Mouse (Mus musculus): ENCODE measurements around the gene Piga. TPM values are rescaled to one million over a fixed set of nuclear protein-coding genes. Genes with fewer than 3 reads are reported as not detected.

Piga gene
- polyA plus RNA-seq, 1 experiment from 2014 or later: 17.7 TPM

DNA sequence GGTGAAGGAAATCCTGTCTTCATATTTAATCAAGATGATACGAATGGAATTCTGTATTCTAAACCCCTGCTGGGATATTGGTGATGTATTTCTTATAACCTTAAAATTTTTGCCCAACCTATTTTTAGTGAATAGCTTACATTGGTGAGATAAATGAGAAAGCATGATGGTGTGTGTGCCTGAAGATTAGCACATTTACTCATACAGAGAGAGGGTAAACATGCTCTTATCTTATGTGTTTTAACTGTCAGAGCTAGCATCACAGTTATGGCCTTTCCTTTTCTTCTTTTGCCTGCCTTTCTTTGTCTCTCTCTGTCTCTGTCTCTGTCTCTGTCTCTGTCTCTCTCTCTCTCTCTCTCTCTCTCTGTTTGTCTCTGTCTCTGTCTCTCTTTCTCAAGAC is 5.2 kb downstream of the Piga start:
- no peak overlapping the region for H3K27ac ChIP-seq (ENCODE audit: low read depth, low read length)
- ATAC-seq (replicated peaks; ENCODE audit: low FRiP score) (no peak), DNase-seq (ENCODE audit: low spot score) (no peak)
- no peak overlapping the region for H3K4me3 ChIP-seq (ENCODE audit: low read depth, low read length)
- no peaks in the 10 kb centered on the region for H3K4me1 ChIP-seq (replicated peaks; ENCODE audit: control insufficient read depth, insufficient read depth, low read length)
- H3K36me3 ChIP-seq (ENCODE audit: control insufficient read depth, insufficient read depth, low read length): no peaks in the 10 kb centered on the region
- 84% methylated on average over 1 of the region's 1 CpGs for WGBS
- H3K9me3 ChIP-seq (ENCODE audit: control insufficient read depth, low read length): no peaks in the 10 kb centered on the region
- no peak overlapping the region for H3K9ac ChIP-seq (ENCODE audit: low read length)
- no peaks in the 10 kb centered on the region; the same call in 1 of the 2 replicates for H3K27me3 ChIP-seq (ENCODE audit: control insufficient read depth, insufficient read depth, low read length)
- no peak overlapping the region for H3K4me2 ChIP-seq (ENCODE audit: low read depth, low read length, severe bottlenecking)

GRCm38 (mm10) chrX:164427295-164427694 is 7.7 kb downstream of the Piga start:
- Histone ChIP-seq H3K27me3 (ENCODE audit: control insufficient read depth, insufficient read depth, low read length) (no peaks in the 10 kb centered on the region; the same call in 1 of the 2 replicates), H3K36me3 (ENCODE audit: control insufficient read depth, insufficient read depth, low read length) (no peaks in the 10 kb centered on the region), H3K4me3 (ENCODE audit: low read depth, low read length) (no peak overlapping the region), H3K9me3 (ENCODE audit: control insufficient read depth, low read length) (no peaks in the 10 kb centered on the region), H3K4me1 (replicated peaks; ENCODE audit: control insufficient read depth, insufficient read depth, low read length) (no peaks in the 10 kb centered on the region), H3K9ac (ENCODE audit: low read length) (no peak overlapping the region), H3K27ac (ENCODE audit: low read depth, low read length) (no peak overlapping the region), H3K4me2 (ENCODE audit: low read depth, low read length, severe bottlenecking) (no peak overlapping the region)
- DNase-seq (ENCODE audit: low spot score) (no peak), ATAC-seq (replicated peaks; ENCODE audit: low FRiP score) (no peak)
- 97% methylated on average over 4 of the region's 4 CpGs for WGBS

- H3K4me3 ChIP-seq (ENCODE audit: low read depth, low read length): no peak overlapping the region
- no peaks in the 10 kb centered on the region for H3K36me3 ChIP-seq (ENCODE audit: control insufficient read depth, insufficient read depth, low read length)
- no peak overlapping the region for H3K9ac ChIP-seq (ENCODE audit: low read length)
- H3K9me3 ChIP-seq (ENCODE audit: control insufficient read depth, low read length): no peaks in the 10 kb centered on the region
- no peak overlapping the region for H3K4me2 ChIP-seq (ENCODE audit: low read depth, low read length, severe bottlenecking)
- ATAC-seq (replicated peaks; ENCODE audit: low FRiP score): no peak
- WGBS: 89% methylated on average over 2 of the region's 2 CpGs
- H3K27ac ChIP-seq (ENCODE audit: low read depth, low read length): no peak overlapping the region
- no peak for DNase-seq (ENCODE audit: low spot score)
- no peaks in the 10 kb centered on the region; the same call in 1 of the 2 replicates for H3K27me3 ChIP-seq (ENCODE audit: control insufficient read depth, insufficient read depth, low read length)
- H3K4me1 ChIP-seq (replicated peaks; ENCODE audit: control insufficient read depth, insufficient read depth, low read length): no peaks in the 10 kb centered on the region
Observed at GRCm38 (mm10) chrX:164428224-164428623, 8.6 kb downstream of the Piga start.

GRCm38 (mm10) chrX:164430621-164431020 is 11.0 kb downstream of the Piga start:
- ATAC-seq (replicated peaks; ENCODE audit: low FRiP score) (no peak), DNase-seq (ENCODE audit: low spot score) (no peak)
- Histone ChIP-seq H3K9ac (ENCODE audit: low read length) (no peak overlapping the region), H3K9me3 (ENCODE audit: control insufficient read depth, low read length) (no peaks in the 10 kb centered on the region), H3K27ac (ENCODE audit: low read depth, low read length) (no peak overlapping the region), H3K36me3 (ENCODE audit: control insufficient read depth, insufficient read depth, low read length) (no peaks in the 10 kb centered on the region), H3K4me2 (ENCODE audit: low read depth, low read length, severe bottlenecking) (no peak overlapping the region), H3K4me3 (ENCODE audit: low read depth, low read length) (no peak overlapping the region), H3K27me3 (ENCODE audit: control insufficient read depth, insufficient read depth, low read length) (no peaks in the 10 kb centered on the region; the same call in 1 of the 2 replicates), H3K4me1 (replicated peaks; ENCODE audit: control insufficient read depth, insufficient read depth, low read length) (no peaks in the 10 kb centered on the region)
- WGBS: 92% methylated on average over 6 of the region's 6 CpGs

DNA sequence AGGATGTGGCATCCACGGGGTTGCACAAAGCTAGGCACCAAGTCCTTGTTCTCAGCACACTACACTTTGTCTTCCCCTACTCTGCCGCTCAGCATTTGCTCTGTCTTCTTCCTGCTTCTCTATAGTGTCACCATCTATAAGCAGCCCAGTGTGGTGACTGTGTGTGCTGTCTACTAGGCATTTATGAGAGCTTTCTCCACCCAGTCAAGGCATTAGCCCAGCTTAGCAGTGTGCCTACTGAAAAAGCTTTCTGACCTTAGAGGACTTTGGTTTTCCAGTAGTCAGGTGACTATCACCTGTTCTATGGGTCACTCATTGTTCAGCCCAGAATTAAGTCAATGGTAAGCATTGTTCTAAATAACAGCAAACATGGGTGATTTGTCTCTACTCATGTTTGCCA is 11.5 kb downstream of the Piga start:
- no peak overlapping the region for H3K9ac ChIP-seq (ENCODE audit: low read length)
- no peaks in the 10 kb centered on the region for H3K9me3 ChIP-seq (ENCODE audit: control insufficient read depth, low read length)
- no peaks in the 10 kb centered on the region for H3K36me3 ChIP-seq (ENCODE audit: control insufficient read depth, insufficient read depth, low read length)
- no peak for ATAC-seq (replicated peaks; ENCODE audit: low FRiP score)
- no peaks in the 10 kb centered on the region for H3K4me1 ChIP-seq (replicated peaks; ENCODE audit: control insufficient read depth, insufficient read depth, low read length)
- DNase-seq (ENCODE audit: low spot score): no peak
- 95% methylated on average over 2 of the region's 2 CpGs for WGBS
- no peak overlapping the region for H3K27ac ChIP-seq (ENCODE audit: low read depth, low read length)
- H3K27me3 ChIP-seq (ENCODE audit: control insufficient read depth, insufficient read depth, low read length): no peaks in the 10 kb centered on the region; the same call in 1 of the 2 replicates
- H3K4me3 ChIP-seq (ENCODE audit: low read depth, low read length): no peak overlapping the region
- H3K4me2 ChIP-seq (ENCODE audit: low read depth, low read length, severe bottlenecking): no peak overlapping the region

- DNase-seq (ENCODE audit: low spot score): no peak
- no peaks in the 10 kb centered on the region for H3K4me1 ChIP-seq (replicated peaks; ENCODE audit: control insufficient read depth, insufficient read depth, low read length)
- H3K4me2 ChIP-seq (ENCODE audit: low read depth, low read length, severe bottlenecking): no peak overlapping the region
- 88% methylated on average over 6 of the region's 6 CpGs for WGBS
- no peaks in the 10 kb centered on the region for H3K9me3 ChIP-seq (ENCODE audit: control insufficient read depth, low read length)
- no peaks in the 10 kb centered on the region; the same call in 1 of the 2 replicates for H3K27me3 ChIP-seq (ENCODE audit: control insufficient read depth, insufficient read depth, low read length)
- no peak for ATAC-seq (replicated peaks; ENCODE audit: low FRiP score)
- no peak overlapping the region for H3K9ac ChIP-seq (ENCODE audit: low read length)
- H3K36me3 ChIP-seq (ENCODE audit: control insufficient read depth, insufficient read depth, low read length): no peaks in the 10 kb centered on the region
- no peak overlapping the region for H3K27ac ChIP-seq (ENCODE audit: low read depth, low read length)
- H3K4me3 ChIP-seq (ENCODE audit: low read depth, low read length): no peak overlapping the region
Observed at GRCm38 (mm10) chrX:164431541-164431940, 12.0 kb downstream of the Piga start.

DNA sequence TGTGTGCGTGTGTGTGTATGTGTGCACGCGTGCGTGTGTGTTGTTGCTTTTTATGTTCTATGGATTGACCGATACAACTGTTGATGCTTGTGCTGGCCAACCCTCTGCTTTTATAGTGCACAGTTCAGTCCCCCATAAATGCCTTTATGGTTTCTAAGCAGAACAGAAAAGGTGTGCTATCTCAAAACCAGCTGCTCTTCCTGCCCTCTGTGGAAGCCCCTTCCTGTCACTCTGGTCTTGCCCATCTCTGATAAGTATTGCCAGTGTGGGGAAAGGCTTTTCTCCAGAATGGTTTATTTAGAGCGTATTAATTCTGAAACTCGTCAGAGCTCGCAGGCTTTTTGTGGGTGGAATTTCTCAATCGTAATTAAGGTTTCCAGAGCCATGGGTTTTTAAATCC is 13.1 kb downstream of the Piga start:
- WGBS: 94% methylated on average over 9 of the region's 9 CpGs
- Histone ChIP-seq H3K4me3 (ENCODE audit: low read depth, low read length) (no peak overlapping the region), H3K27ac (ENCODE audit: low read depth, low read length) (no peak overlapping the region), H3K9me3 (ENCODE audit: control insufficient read depth, low read length) (no peaks in the 10 kb centered on the region), H3K36me3 (ENCODE audit: control insufficient read depth, insufficient read depth, low read length) (no peaks in the 10 kb centered on the region), H3K4me2 (ENCODE audit: low read depth, low read length, severe bottlenecking) (no peak overlapping the region), H3K27me3 (ENCODE audit: control insufficient read depth, insufficient read depth, low read length) (no peaks in the 10 kb centered on the region), H3K9ac (ENCODE audit: low read length) (no peak overlapping the region), H3K4me1 (replicated peaks; ENCODE audit: control insufficient read depth, insufficient read depth, low read length) (no peaks in the 10 kb centered on the region)
- DNase-seq (ENCODE audit: low spot score) (no peak), ATAC-seq (replicated peaks; ENCODE audit: low FRiP score) (no peak)

GRCm38 (mm10) chrX:164436709-164437108 is 17.1 kb downstream of the Piga start, which contains the start of gene Asb11:
Gene Asb11 (plus strand): TSS chrX:164436994.
- DNase-seq (ENCODE audit: low spot score): no peak
- Histone ChIP-seq H3K36me3 (ENCODE audit: control insufficient read depth, insufficient read depth, low read length) (no peaks in the 10 kb centered on the region), H3K4me1 (replicated peaks; ENCODE audit: control insufficient read depth, insufficient read depth, low read length) (no peaks in the 10 kb centered on the region), H3K9ac (ENCODE audit: low read length) (no peak within 1 kb of the TSS), H3K27me3 (ENCODE audit: control insufficient read depth, insufficient read depth, low read length) (peaks cover 2% of the 10 kb centered on the region; the same call in 1 of the 2 replicates), H3K4me2 (ENCODE audit: low read depth, low read length, severe bottlenecking) (no peak within 1 kb of the TSS), H3K9me3 (ENCODE audit: control insufficient read depth, low read length) (no peaks in the 10 kb centered on the region), H3K27ac (ENCODE audit: low read depth, low read length) (no peak within 1 kb of the TSS), H3K4me3 (ENCODE audit: low read depth, low read length) (no peak within 1 kb of the TSS)
- ATAC-seq (replicated peaks; ENCODE audit: low FRiP score): no peak
- WGBS: 83% methylated on average over 8 of the region's 8 CpGs

- WGBS: 87% methylated on average over 7 of the region's 7 CpGs
- ATAC-seq (replicated peaks; ENCODE audit: low FRiP score) (no peak), DNase-seq (ENCODE audit: low spot score) (no peak)
- H3K9me3 ChIP-seq (ENCODE audit: control insufficient read depth, low read length): no peaks in the 10 kb centered on the region
- no peak overlapping the region for H3K9ac ChIP-seq (ENCODE audit: low read length)
- no peak overlapping the region for H3K4me3 ChIP-seq (ENCODE audit: low read depth, low read length)
- no peak overlapping the region for H3K27ac ChIP-seq (ENCODE audit: low read depth, low read length)
- no peaks in the 10 kb centered on the region for H3K36me3 ChIP-seq (ENCODE audit: control insufficient read depth, insufficient read depth, low read length)
- no peaks in the 10 kb centered on the region for H3K4me1 ChIP-seq (replicated peaks; ENCODE audit: control insufficient read depth, insufficient read depth, low read length)
- H3K27me3 ChIP-seq (ENCODE audit: control insufficient read depth, insufficient read depth, low read length): peaks cover 2% of the 10 kb centered on the region; the same call in 1 of the 2 replicates
- no peak overlapping the region for H3K4me2 ChIP-seq (ENCODE audit: low read depth, low read length, severe bottlenecking)
Observed at GRCm38 (mm10) chrX:164439462-164439861, 19.9 kb downstream of the Piga start.
